Mouse (Mus musculus) cerebellum, adult 9-10 months (tissue): ENCODE results near the gene Krt13.
A peak's percentile ranks its signal among the peaks of the same experiment; 100 is the strongest.

Experiments used
- DNase-seq: peaks from one replicate; pipeline ENCODE4 v3.0.0; 2022

Krt13 gene

DNA sequence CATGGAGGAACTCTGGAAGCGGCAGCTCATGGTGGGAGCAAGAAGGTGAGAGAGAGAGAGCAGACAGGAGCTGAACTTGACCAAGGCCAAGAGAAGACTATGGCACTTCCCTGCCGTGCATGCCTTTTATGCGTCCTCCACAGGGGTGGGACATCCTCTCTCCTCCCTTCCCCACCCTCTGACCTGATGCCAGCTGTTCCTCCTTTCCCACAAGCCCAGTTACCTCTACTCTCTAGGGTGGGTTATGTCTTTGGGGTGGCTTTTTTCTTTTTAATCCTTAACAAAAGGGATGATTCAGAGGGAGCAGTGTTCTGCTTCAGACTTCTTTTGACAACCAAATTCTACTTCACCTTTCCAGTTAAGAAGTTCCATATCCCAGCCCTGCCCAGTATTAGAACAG is at the start of gene Krt13:
Gene Krt13, minus strand, starts transcription at position 101 of the 400 bp plus-strand sequence.
- no peak for DNase-seq

- DNase-seq = peak; percentile 17
Measured at GRCm38 (mm10) chr11:100168765-100169762, 47.7 kb upstream of the Krt13 start.

DNA sequence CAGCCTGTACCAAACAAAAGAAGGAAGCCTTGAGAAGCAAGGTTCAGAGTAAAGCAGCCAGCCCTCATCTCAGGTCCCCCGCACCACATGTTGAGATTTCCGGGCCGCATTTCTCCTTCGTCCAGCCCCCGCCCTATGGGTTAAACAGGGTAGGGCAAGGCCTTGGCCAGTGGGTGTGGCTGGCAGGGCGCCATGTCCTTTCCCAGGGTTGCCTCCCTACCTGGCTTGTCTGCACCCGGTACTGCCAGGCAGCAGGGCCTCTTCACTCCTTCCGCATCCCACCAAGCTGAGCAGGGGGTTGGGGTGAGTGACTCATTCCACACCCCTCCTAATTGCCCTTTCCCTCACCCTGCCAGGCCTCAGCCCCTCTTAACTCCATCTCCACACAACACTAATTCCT is 46.7 kb upstream of the Krt13 start:
- no peak for DNase-seq

- DNase-seq = no peak
Measured at GRCm38 (mm10) chr11:100164392-100164791, 43.0 kb upstream of the Krt13 start.

DNA sequence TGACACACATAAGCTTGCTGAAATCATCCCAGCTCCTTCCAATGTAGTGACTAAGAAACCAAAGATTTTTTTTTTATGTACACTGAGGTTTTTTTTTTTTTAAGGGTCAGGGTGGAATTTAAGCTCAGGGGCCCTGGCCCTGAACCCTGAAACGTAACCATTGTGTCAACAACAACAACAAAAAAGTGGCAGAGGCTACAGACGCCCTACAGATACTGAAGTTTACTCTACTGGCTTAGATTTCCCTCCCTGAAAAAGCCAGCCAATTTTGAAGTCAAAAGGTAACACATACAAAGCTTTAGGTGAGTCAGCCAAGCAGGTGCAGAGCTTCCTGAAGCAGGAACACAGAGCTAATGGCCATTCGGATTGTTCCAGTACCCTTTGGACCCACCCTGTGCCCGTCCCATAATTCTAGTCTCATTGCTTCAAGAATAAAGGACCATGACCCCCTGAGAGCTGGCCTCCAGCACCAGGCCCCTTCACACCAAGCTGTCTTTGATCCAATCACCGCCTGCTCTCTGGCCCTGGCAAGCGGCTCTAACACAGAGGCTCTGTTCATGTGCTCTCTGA is 36.6 kb upstream of the Krt13 start:
- no peak for DNase-seq

- no peak for DNase-seq
Measured at GRCm38 (mm10) chr11:100157331-100157730, 36.0 kb upstream of the Krt13 start.

- no peak for DNase-seq
Measured at GRCm38 (mm10) chr11:100155497-100156255, 34.3 kb upstream of the Krt13 start.

DNA sequence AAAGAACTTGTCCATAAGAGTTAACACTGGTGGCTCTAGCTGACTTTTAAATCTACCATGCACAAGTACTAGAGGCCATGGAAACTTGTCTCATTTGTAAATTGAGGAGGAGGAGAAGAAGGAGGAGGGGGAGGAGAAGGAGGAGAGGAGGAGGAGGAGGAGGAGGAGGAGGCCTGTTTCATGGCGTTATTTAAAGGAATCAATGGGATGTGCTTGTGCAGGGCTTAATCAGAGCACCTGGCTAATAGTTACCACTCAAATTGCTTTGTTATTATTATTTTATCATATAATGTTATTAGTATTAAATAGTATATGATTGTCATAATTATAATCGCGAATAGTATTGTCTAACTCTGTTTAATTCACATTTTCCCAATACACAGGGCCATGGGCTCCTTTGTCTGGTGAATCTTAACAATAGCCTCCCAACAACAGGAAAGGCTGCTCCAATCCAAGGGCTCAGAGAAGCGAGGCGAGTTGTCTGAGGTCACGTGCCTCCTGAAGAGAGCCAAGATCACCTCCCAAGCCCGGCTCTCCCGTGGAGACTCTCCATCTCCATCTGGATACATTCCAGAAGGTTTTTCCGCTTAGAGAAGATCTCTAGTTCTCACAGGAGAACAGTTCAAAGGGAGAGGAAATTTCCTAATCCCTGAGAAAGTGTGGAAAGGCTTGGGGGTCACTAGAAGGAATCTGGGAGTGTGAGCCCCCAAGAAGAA is 27.4 kb upstream of the Krt13 start, which contains the start of gene Krt19:
Gene Krt19, minus strand, starts transcription at position 51 of the 716 bp plus-strand sequence.
- DNase-seq = no peak

DNA sequence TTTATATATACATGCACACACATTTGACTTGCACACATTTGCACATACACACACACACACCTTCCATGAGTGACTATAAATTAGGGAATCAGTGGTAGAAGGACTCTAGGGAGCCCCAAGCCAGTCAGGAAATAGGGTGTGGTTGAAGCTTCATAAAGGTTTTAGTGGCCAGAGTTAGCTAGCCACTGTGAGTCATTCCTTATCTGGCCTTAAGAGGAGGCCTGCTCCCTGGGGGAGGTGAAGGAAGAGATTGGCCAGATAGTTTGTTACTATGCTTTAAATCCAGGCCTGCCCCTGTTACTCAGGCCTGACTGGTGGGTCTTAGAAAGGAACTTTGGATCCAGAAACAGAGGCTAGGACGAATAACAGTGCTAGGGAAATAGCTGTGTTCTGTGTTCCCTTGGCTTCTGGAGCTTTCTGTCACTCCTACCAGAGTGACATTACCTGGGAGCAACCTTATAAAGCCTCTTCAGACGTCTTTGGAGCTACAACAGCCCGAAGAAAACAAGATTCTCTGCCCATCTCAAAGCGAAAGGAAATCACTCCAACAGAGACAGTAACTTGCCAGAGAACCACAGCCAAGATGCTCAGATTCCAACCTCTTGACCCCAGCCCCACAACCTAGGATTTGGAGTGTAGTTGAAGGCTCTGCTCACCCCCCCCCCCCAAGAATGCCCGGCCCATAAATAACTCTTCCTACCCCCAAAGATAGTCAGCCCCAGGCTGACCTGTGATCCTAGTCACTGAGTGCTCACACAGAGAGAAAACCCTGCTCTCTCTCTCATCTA is 26.4 kb upstream of the Krt13 start:
- no peak for DNase-seq

- DNase-seq = no peak
Measured at GRCm38 (mm10) chr11:100145858-100146560, 24.6 kb upstream of the Krt13 start.

DNA sequence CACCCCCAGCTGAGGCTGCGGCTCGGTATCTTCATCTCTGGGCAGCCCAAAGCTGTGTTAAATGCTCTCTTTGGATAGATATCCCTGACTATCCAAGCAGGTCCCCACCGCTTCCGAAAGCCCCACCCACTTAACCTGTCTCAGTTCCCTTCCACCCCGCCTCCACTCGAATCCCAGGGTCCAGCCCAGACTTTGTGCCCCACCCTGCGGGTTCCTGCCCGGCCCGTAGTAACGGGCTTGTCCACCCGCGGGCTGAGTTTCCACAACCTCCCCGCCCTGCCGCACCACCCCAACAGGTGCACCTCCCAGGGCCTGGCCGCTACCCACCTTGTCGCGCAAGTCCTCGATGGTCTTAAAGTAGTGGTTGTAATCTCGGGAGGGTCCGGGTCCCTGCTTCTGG is 23.7 kb upstream of the Krt13 start:
- no peak for DNase-seq

DNA sequence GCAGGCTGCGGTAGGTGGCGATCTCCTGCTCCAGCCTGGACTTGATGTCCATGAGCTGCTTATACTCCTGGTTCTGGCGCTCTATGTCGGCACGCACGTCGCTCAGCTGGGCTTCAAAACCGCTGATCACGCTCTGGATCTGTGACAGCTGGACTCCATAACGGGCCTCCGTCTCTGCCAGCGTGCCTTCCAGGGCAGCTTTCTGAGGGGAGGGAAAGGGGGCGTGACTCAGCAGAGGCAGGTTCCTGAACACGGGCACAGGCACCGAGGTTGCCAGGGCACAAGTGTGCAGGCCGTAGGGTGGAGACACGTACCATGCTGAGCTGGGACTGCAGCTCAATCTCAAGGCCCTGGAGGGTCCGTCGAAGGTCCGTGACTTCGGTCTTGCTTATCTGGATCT is 19.6 kb upstream of the Krt13 start:
- no peak for DNase-seq

- DNase-seq = no peak
Measured at GRCm38 (mm10) chr11:100139391-100139790, 18.0 kb upstream of the Krt13 start.

DNA sequence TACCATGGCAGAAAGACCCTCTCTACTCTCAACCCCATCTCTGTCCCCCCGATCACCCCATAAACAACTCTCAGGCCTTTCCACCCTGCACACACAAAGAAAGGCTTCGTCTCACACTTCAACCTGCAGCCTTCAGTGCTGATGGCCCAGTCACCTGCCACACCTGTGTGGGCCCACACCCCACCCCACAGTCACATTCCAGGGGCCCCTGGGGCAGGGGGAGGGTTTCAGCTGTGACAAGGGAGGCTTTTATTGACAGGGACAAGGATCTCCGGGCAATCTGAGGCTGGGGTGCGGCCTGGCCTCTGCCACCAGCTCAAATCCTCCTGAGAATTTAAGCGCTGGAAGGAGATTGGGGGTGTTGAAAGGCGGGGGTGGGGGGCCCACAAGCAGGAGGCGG is 17.4 kb upstream of the Krt13 start:
- DNase-seq = no peak

- no peak for DNase-seq
Measured at GRCm38 (mm10) chr11:100137693-100138092, 16.3 kb upstream of the Krt13 start.

- DNase-seq = no peak
Measured at GRCm38 (mm10) chr11:100136559-100136958, 15.2 kb upstream of the Krt13 start.

- DNase-seq = no peak
Measured at GRCm38 (mm10) chr11:100135731-100136130, 14.4 kb upstream of the Krt13 start, which contains the start of gene Krt15. Krt15 (minus strand) TSS chr11:100135928.

DNA sequence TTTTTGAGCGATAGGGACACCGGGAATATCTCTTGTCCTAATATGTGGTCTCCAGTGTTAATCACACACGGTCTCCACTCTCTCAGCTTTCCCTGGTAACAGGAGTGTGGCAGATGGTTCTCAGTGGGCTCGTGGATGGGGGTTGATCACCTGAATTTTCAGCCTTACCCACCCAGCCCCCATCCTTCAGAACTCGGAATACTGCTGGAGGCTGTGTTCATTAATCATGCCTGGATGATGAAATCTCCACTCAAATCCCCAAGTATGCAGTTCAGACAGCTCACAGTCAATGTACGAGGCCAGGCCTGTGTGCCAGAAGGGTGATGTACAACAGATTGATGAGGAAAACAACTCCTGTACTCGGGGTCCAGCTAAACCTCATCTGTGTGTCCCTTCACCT is 3.5 kb upstream of the Krt13 start:
- DNase-seq = no peak

- no peak for DNase-seq
Measured at GRCm38 (mm10) chr11:100120331-100120730, 1.0 kb downstream of the Krt13 start.

- no peak for DNase-seq
Measured at GRCm38 (mm10) chr11:100113742-100114029, 7.7 kb downstream of the Krt13 start.
